Mouse (Mus musculus) hindbrain, embryonic 11.5 days (tissue): Measurements from ENCODE around the gene Tubb4b. TPM values are rescaled to one million over a fixed set of nuclear protein-coding genes. Genes with fewer than 3 reads are reported as not detected.
"Not testable (repeated sequence)": the region's sequence is repeated elsewhere in the genome, so short reads cannot be mapped to it uniquely, and the experiment has no call there.

ENCODE experiments used
- ATAC-seq: fragments of 200-750 bp; cut with Nextera tagmentation; 2 replicates; pipeline ENCODE4 v1.8.0; 2017; ENCODE audit warnings: mild to moderate bottlenecking, moderate TSS enrichment, moderate library complexity; ENCODE audit not compliant: low FRiP score
- DNase-seq: peaks from one replicate; pipeline ENCODE4 v3.0.0-alpha.2; 2015; ENCODE audit warnings: low spot score
- H3K27ac ChIP-seq: fragments of 300-500 bp; sonication (generic); 2 replicates; pipeline ENCODE4 v1.5.1; 2014; ENCODE audit warnings: mild to moderate bottlenecking, low read depth, low read length
- H3K27me3 ChIP-seq: fragments of 300-500 bp; sonication (generic); 2 replicates; pipeline ENCODE4 v1.6.1; 2014; ENCODE audit warnings: mild to moderate bottlenecking, low read length, moderate library complexity, mixed read lengths; ENCODE audit not compliant: control insufficient read depth, insufficient read depth
- H3K36me3 ChIP-seq: fragments of 300-500 bp; sonication (generic); 2 replicates; pipeline ENCODE4 v1.6.1; 2014; ENCODE audit warnings: mild to moderate bottlenecking, low read length, moderate library complexity, mixed read lengths; ENCODE audit not compliant: control insufficient read depth, insufficient read depth
- H3K4me1 ChIP-seq: fragments of 300-500 bp; sonication (generic); replicated peaks from 2 replicates; pipeline ENCODE4 v1.6.1; 2014; ENCODE audit warnings: low read length, mixed read lengths; ENCODE audit not compliant: control insufficient read depth, insufficient read depth
- H3K4me2 ChIP-seq: fragments of 300-500 bp; sonication (generic); replicated peaks from 2 replicates; pipeline ENCODE4 v1.6.1; 2014; ENCODE audit warnings: mild to moderate bottlenecking, low read depth, low read length
- H3K4me3 ChIP-seq: fragments of 300-500 bp; sonication (generic); 2 replicates; pipeline ENCODE4 v1.5.1; 2014; ENCODE audit warnings: low read depth, low read length
- H3K9ac ChIP-seq: fragments of 300-500 bp; sonication (generic); 2 replicates; pipeline ENCODE4 v1.6.1; 2014; ENCODE audit warnings: low read depth, low read length
- H3K9me3 ChIP-seq: fragments of 300-500 bp; sonication (generic); 2 replicates; pipeline ENCODE4 v1.6.1; 2016; ENCODE audit warnings: low read length; ENCODE audit not compliant: control insufficient read depth
- WGBS: fragments of 180-500 bp; shearing (Covaris S2); extraction: QIAGEN DNeasy Blood & Tissue Kit; methylation state at CpG from one replicate; pipeline ENCODE4 v1.1.7; 2014; 5-methylcytosine and 5-hydroxymethylcytosine counted together
- polyA plus RNA-seq: library from polyadenylated mRNA; unstranded; fragments of >200 nt; fragmentation: Nextera tagmentation; extraction: Ambion mirVana; gene quantifications from 2 replicates; pipeline ENCODE4 v1.2.1, GENCODE M21; 2014

Tubb4b gene
- polyA plus RNA-seq, 1 experiment from 2014 or later = 526 TPM

- Histone ChIP-seq H3K9me3 (no peaks in the 10 kb centered on the region), H3K27me3 (peaks cover 13% of the 10 kb centered on the region), H3K4me1 (peaks cover 12% of the 10 kb centered on the region), H3K27ac (no peak overlapping the region), H3K4me3 (no peak overlapping the region), H3K36me3 (no peaks in the 10 kb centered on the region; the same call in 1 of the 2 replicates), H3K9ac (peak overlapping the region; percentile 11; the same call in 1 of the 2 replicates), H3K4me2 (no peak overlapping the region)
- WGBS = 77% methylated on average over 3 of the region's 3 CpGs
- ATAC-seq = no peak
- DNase-seq = no peak
These were observed 40.3 kb upstream of the Tubb4b start for GRCm38 (mm10) chr2:25264851-25265250.

- DNase-seq = no peak
- H3K36me3 ChIP-seq = no peaks in the 10 kb centered on the region; the same call in 1 of the 2 replicates
- H3K9ac ChIP-seq = no peak overlapping the region
- H3K4me1 ChIP-seq = peaks cover 12% of the 10 kb centered on the region
- H3K27ac ChIP-seq = no peak overlapping the region
- no peaks in the 10 kb centered on the region for H3K9me3 ChIP-seq
- ATAC-seq = no peak
- H3K27me3 ChIP-seq = peaks cover 13% of the 10 kb centered on the region
- no peak overlapping the region for H3K4me3 ChIP-seq
- 81% methylated on average over 5 of the region's 5 CpGs for WGBS
- H3K4me2 ChIP-seq = no peak overlapping the region
These were observed 39.8 kb upstream of the Tubb4b start for GRCm38 (mm10) chr2:25264286-25264660.

- Histone ChIP-seq H3K27ac (no peak overlapping the region), H3K4me1 (peaks cover 12% of the 10 kb centered on the region)
- 21% methylated on average over 12 of the region's 12 CpGs for WGBS
These were observed 39.3 kb upstream of the Tubb4b start for GRCm38 (mm10) chr2:25263623-25264285.

GRCm38 (mm10) chr2:25262795-25263622, 38.5 kb upstream of the Tubb4b start:
- peaks cover 13% of the 10 kb centered on the region for H3K27me3 ChIP-seq
- peak overlapping the region; percentile 99 for H3K4me2 ChIP-seq
- H3K9me3 ChIP-seq = no peaks in the 10 kb centered on the region
- H3K36me3 ChIP-seq = no peaks in the 10 kb centered on the region
- under 1% methylated on average over 82 of the region's 82 CpGs for WGBS
- H3K27ac ChIP-seq = peak overlapping the region; percentile 36; the same call in 1 of the 2 replicates
- H3K4me3 ChIP-seq = peak overlapping the region; percentile 77
- ATAC-seq (peak; percentile 59), DNase-seq (peak; percentile 61)
- H3K9ac ChIP-seq = peak overlapping the region; percentile 60
- peaks cover 12% of the 10 kb centered on the region for H3K4me1 ChIP-seq

More at GRCm38 (mm10) chr2:25263623-25264285, 39.3 kb upstream of the Tubb4b start:
- peaks cover 13% of the 10 kb centered on the region for H3K27me3 ChIP-seq
- no peaks in the 10 kb centered on the region for H3K36me3 ChIP-seq
- H3K4me2 ChIP-seq = peak overlapping the region; percentile 99
- ATAC-seq (no peak), DNase-seq (no peak)
- H3K9ac ChIP-seq = peak overlapping the region; percentile 60
- peak overlapping the region; percentile 77 for H3K4me3 ChIP-seq
- H3K9me3 ChIP-seq = no peaks in the 10 kb centered on the region

GRCm38 (mm10) chr2:25262291-25262767, 37.8 kb upstream of the Tubb4b start, which contains the start of gene Tprn:
Tprn (plus strand) TSS chr2:25262618.
- no peaks in the 10 kb centered on the region for H3K36me3 ChIP-seq
- peak within 1 kb of the TSS; percentile 99 for H3K4me2 ChIP-seq
- H3K27ac ChIP-seq = peak within 1 kb of the TSS; percentile 36; the same call in 1 of the 2 replicates
- peaks cover 13% of the 10 kb centered on the region for H3K27me3 ChIP-seq
- H3K4me1 ChIP-seq = peaks cover 12% of the 10 kb centered on the region
- no peaks in the 10 kb centered on the region for H3K9me3 ChIP-seq
- ATAC-seq = peak; percentile 99
- H3K9ac ChIP-seq = peak within 1 kb of the TSS; percentile 60
- under 1% methylated on average over 39 of the region's 39 CpGs for WGBS
- H3K4me3 ChIP-seq = peak within 1 kb of the TSS; percentile 77
- DNase-seq = peak; percentile 93

- DNase-seq = no peak
- Histone ChIP-seq H3K4me1 (peaks cover 12% of the 10 kb centered on the region), H3K4me3 (peak overlapping the region; percentile 77), H3K4me2 (peak overlapping the region; percentile 99), H3K9me3 (no peaks in the 10 kb centered on the region), H3K9ac (peak overlapping the region; percentile 44), H3K27ac (no peak overlapping the region), H3K27me3 (peaks cover 13% of the 10 kb centered on the region), H3K36me3 (no peaks in the 10 kb centered on the region)
- no peak for ATAC-seq
- WGBS = 43% methylated on average over 12 of the region's 12 CpGs
These were observed 37.4 kb upstream of the Tubb4b start for GRCm38 (mm10) chr2:25261870-25262269.

- no peaks in the 10 kb centered on the region for H3K9me3 ChIP-seq
- 44% methylated on average over 2 of the region's 2 CpGs for WGBS
- H3K4me3 ChIP-seq = no peak overlapping the region
- no peak for ATAC-seq
- H3K9ac ChIP-seq = no peak overlapping the region
- H3K27ac ChIP-seq = no peak overlapping the region
- no peak overlapping the region for H3K4me2 ChIP-seq
- H3K4me1 ChIP-seq = peaks cover 14% of the 10 kb centered on the region
- no peaks in the 10 kb centered on the region for H3K36me3 ChIP-seq
- DNase-seq = no peak
- H3K27me3 ChIP-seq = peaks cover 9% of the 10 kb centered on the region
These were observed 34.4 kb upstream of the Tubb4b start for GRCm38 (mm10) chr2:25258887-25259286.

GRCm38 (mm10) chr2:25257250-25257649, 32.7 kb upstream of the Tubb4b start:
- not testable (repeated sequence) for H3K27ac ChIP-seq, H3K36me3 ChIP-seq, H3K9ac ChIP-seq, DNase-seq, ATAC-seq, H3K4me3 ChIP-seq, H3K27me3 ChIP-seq, H3K4me2 ChIP-seq, H3K9me3 ChIP-seq, H3K4me1 ChIP-seq
- WGBS = 90% methylated on average over 5 of the region's 5 CpGs
